Mouse (Mus musculus): ENCODE data around the gene Olfr705.
"Not testable (repeated sequence)": the region's sequence is repeated elsewhere in the genome, so short reads cannot be mapped to it uniquely, and the experiment has no call there.

Olfr705 gene

GRCm38 (mm10) chr7:106876791-106877190, at the start of gene Olfr705:
TSS of gene Olfr705 (minus strand) at chr7:106876891.
- DNase-seq (ENCODE audit: low spot score) = no peak

DNA sequence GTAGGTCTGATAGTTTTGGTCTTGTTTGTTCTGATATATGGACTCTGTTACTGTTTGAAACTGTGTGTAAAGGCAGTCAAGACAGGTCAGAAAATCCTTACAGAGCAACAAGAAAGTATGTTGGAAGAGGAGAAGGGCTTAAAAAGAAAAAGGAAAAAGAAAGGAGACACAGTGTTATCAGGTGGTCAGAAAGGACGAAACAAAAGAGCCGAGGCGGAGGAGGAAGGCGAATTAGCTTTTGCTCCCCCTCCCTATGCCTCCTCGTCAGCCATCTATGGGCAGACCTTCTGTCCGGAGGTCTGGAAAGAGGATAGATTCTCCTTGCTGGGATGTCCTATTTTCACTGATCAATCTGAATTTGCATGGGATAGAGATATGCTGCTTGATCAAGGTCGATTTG, 44.3 kb upstream of the Olfr705 start:
- not testable (repeated sequence) for DNase-seq (ENCODE audit: low spot score)

GRCm38 (mm10) chr7:106907676-106908075, 31.0 kb upstream of the Olfr705 start, which contains the start of gene Olfr1532-ps1:
TSS of gene Olfr1532-ps1 (plus strand) at chr7:106908001.
- no peak for DNase-seq (ENCODE audit: low spot score)

GRCm38 (mm10) chr7:106901141-106901540, 24.4 kb upstream of the Olfr705 start, which contains the start of gene Olfr707:
TSS of gene Olfr707 (minus strand) at chr7:106901241.
- DNase-seq (ENCODE audit: low spot score) = not testable (repeated sequence)

DNA sequence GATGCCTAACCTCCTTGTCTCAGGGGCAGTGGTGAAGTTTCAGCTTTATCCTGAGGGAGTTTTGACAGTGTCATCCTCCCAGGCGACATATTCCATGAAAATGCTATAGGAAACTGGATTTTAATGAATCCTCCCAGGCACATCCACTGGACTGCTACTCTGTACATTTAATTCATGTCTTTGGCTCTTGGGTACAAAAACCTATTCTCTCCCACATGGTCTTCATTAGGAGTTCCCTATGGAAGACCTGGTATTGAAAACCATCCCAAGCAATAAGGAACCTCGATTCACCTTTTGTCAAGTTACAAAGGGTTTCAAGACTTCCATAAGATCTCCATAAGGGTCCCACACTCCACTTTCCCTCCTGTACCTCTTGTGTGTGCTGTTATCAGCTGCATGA, 11.4 kb upstream of the Olfr705 start, which contains the start of gene Olfr706:
TSS of gene Olfr706 (minus strand) at position 101 of the 400 bp plus-strand sequence.
- DNase-seq (ENCODE audit: low spot score) = no peak

DNA sequence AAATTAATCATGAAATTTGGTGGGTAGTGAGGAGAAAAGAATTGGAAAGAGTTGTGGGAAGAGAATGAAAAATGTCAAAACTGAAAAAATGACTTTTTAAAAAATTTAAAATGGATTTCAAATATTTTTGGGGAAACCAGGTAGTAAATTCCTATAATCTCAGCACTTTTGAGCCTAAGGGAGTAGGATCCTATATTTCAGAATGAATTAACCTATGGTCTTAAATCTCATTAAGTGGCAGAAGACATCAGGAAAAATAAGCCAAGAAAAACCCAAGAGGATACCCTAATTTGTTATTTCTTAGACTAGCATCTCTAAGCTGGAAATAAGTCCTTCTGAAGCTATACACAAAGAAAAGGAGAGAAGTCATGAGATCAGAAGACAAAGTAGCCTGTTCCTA, 13.8 kb downstream of the Olfr705 start, which contains the start of gene Olfr704:
TSS of gene Olfr704 (plus strand) at position 301 of the 400 bp plus-strand sequence.
- DNase-seq (ENCODE audit: low spot score) = no peak

GRCm38 (mm10) chr7:106843060-106843459, 33.6 kb downstream of the Olfr705 start, which contains the start of gene Olfr703:
TSS of gene Olfr703 (plus strand) at chr7:106843360.
- no peak for DNase-seq (ENCODE audit: low spot score)

DNA sequence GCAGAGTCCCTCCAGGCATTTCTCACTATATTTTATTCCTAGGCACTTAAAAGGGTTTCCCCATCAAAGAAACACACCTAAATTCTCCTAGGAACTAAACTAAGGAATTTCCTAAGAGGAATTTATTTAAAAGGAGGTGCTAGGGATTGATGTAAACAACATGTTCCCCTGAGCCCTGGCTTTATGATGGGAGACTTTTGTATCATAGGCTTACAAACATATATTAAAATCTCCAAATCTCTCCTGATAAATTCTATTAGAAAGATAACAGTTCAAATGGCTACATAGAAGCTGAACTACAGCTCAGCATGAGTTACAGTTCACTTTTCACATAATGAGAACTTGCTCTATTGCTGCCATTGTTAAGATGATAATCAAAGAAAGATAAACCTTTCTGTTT, 42.9 kb downstream of the Olfr705 start, which contains the start of gene Olfr702:
TSS of gene Olfr702 (minus strand) at position 101 of the 400 bp plus-strand sequence.
- DNase-seq (ENCODE audit: low spot score) = no peak
